Mouse (Mus musculus): Measurements from ENCODE around the gene Cnppd1. TPM values are rescaled to one million over a fixed set of nuclear protein-coding genes. Genes with fewer than 3 reads are reported as not detected.

Cnppd1 gene
- polyA plus RNA-seq (2011; ENCODE audit: insufficient read depth, insufficient read length, low replicate concordance, missing spikeins): 55.3 and 100 TPM in 2 replicates

- TF ChIP-seq POLR2A (IDR thresholded peaks at IDR 0.05; ENCODE audit: borderline replicate concordance, control insufficient read depth, low read depth, low read length) (peak; percentile 93), CTCF (IDR thresholded peaks at IDR 0.05; ENCODE audit: control insufficient read depth, insufficient read depth, low read length) (peak; percentile 67)
- under 1% methylated on average over 86 of the region's 91 CpGs for WGBS
- H3K27ac ChIP-seq (ENCODE audit: control insufficient read depth, insufficient read depth, low read depth, low read length, poor library complexity): peak within 1 kb of the TSS; percentile 92
- peaks cover 2% of the 10 kb centered on the region; the same call in 1 of the 2 replicates for H3K4me1 ChIP-seq (ENCODE audit: control insufficient read depth, insufficient read depth, low read length)
- peak within 1 kb of the TSS; percentile 78 for H3K4me3 ChIP-seq (replicated peaks; ENCODE audit: control insufficient read depth, low read depth, low read length)
Observed at GRCm38 (mm10) chr1:75142301-75143261, at the start of gene Cnppd1, which contains the start of gene Retreg2. Gene Cnppd1, minus strand, starts transcription at chr1:75142711. Gene Retreg2, plus strand, starts transcription at chr1:75142778.

GRCm38 (mm10) chr1:75191622-75192402 is 49.3 kb upstream of the Cnppd1 start, which contains the start of the genes Ankzf1 and Atg9a:
Gene Ankzf1, plus strand, starts transcription at chr1:75192151.
Gene Atg9a, minus strand, starts transcription at chr1:75192196.
- 1% methylated on average over 56 of the region's 56 CpGs for WGBS
- TF ChIP-seq POLR2A (IDR thresholded peaks at IDR 0.05; ENCODE audit: borderline replicate concordance, control insufficient read depth, low read depth, low read length): peak; percentile 67; the same call in 1 of the 2 replicates
- TF ChIP-seq CTCF (IDR thresholded peaks at IDR 0.05; ENCODE audit: control insufficient read depth, insufficient read depth, low read length): no peak
- Histone ChIP-seq H3K4me3 (replicated peaks; ENCODE audit: control insufficient read depth, low read depth, low read length) (peak within 1 kb of the TSS; percentile 85), H3K27ac (ENCODE audit: control insufficient read depth, insufficient read depth, low read depth, low read length, poor library complexity) (peak within 1 kb of the TSS; percentile 92), H3K4me1 (ENCODE audit: control insufficient read depth, insufficient read depth, low read length) (peaks cover 1% of the 10 kb centered on the region; the same call in 1 of the 2 replicates)

- Histone ChIP-seq H3K27ac (ENCODE audit: control insufficient read depth, insufficient read depth, low read depth, low read length, poor library complexity) (peak overlapping the region; percentile 84), H3K4me1 (ENCODE audit: control insufficient read depth, insufficient read depth, low read length) (peaks cover 1% of the 10 kb centered on the region; the same call in 1 of the 2 replicates), H3K4me3 (replicated peaks; ENCODE audit: control insufficient read depth, low read depth, low read length) (peak overlapping the region; percentile 85)
- TF ChIP-seq CTCF (IDR thresholded peaks at IDR 0.05; ENCODE audit: control insufficient read depth, insufficient read depth, low read length): no peak
- TF ChIP-seq POLR2A (IDR thresholded peaks at IDR 0.05; ENCODE audit: borderline replicate concordance, control insufficient read depth, low read depth, low read length): no peak
- WGBS: 48% methylated on average over 5 of the region's 5 CpGs
Observed at GRCm38 (mm10) chr1:75191258-75191621, 48.7 kb upstream of the Cnppd1 start.

- 44% methylated on average over 2 of the region's 2 CpGs for WGBS
- H3K27ac ChIP-seq (ENCODE audit: control insufficient read depth, insufficient read depth, low read depth, low read length, poor library complexity): no peak overlapping the region
- peak overlapping the region; percentile 7 for H3K4me3 ChIP-seq (replicated peaks; ENCODE audit: control insufficient read depth, low read depth, low read length)
- TF ChIP-seq CTCF (IDR thresholded peaks at IDR 0.05; ENCODE audit: control insufficient read depth, insufficient read depth, low read length): no peak
- TF ChIP-seq POLR2A (IDR thresholded peaks at IDR 0.05; ENCODE audit: borderline replicate concordance, control insufficient read depth, low read depth, low read length): no peak
- peaks cover 1% of the 10 kb centered on the region; the same call in 1 of the 2 replicates for H3K4me1 ChIP-seq (ENCODE audit: control insufficient read depth, insufficient read depth, low read length)
Observed at GRCm38 (mm10) chr1:75190577-75190976, 48.1 kb upstream of the Cnppd1 start.

GRCm38 (mm10) chr1:75187914-75188483 is 45.5 kb upstream of the Cnppd1 start:
- Histone ChIP-seq H3K4me1 (ENCODE audit: control insufficient read depth, insufficient read depth, low read length) (peaks cover 1% of the 10 kb centered on the region; the same call in 1 of the 2 replicates), H3K27ac (ENCODE audit: control insufficient read depth, insufficient read depth, low read depth, low read length, poor library complexity) (peak overlapping the region; percentile 39; the same call in 1 of the 2 replicates), H3K4me3 (replicated peaks; ENCODE audit: control insufficient read depth, low read depth, low read length) (no peak overlapping the region)
- TF ChIP-seq CTCF (IDR thresholded peaks at IDR 0.05; ENCODE audit: control insufficient read depth, insufficient read depth, low read length): no peak
- no peak for TF ChIP-seq POLR2A (IDR thresholded peaks at IDR 0.05; ENCODE audit: borderline replicate concordance, control insufficient read depth, low read depth, low read length)
- 8% methylated on average over 2 of the region's 2 CpGs for WGBS

- Histone ChIP-seq H3K27ac (ENCODE audit: control insufficient read depth, insufficient read depth, low read depth, low read length, poor library complexity) (no peak overlapping the region), H3K4me1 (ENCODE audit: control insufficient read depth, insufficient read depth, low read length) (peaks cover 1% of the 10 kb centered on the region; the same call in 1 of the 2 replicates), H3K4me3 (replicated peaks; ENCODE audit: control insufficient read depth, low read depth, low read length) (no peak overlapping the region)
- no peak for TF ChIP-seq CTCF (IDR thresholded peaks at IDR 0.05; ENCODE audit: control insufficient read depth, insufficient read depth, low read length)
- TF ChIP-seq POLR2A (IDR thresholded peaks at IDR 0.05; ENCODE audit: borderline replicate concordance, control insufficient read depth, low read depth, low read length): no peak
Observed at GRCm38 (mm10) chr1:75187126-75187525, 44.6 kb upstream of the Cnppd1 start.

GRCm38 (mm10) chr1:75185495-75185894 is 43.0 kb upstream of the Cnppd1 start:
- H3K4me3 ChIP-seq (replicated peaks; ENCODE audit: control insufficient read depth, low read depth, low read length): no peak overlapping the region
- H3K27ac ChIP-seq (ENCODE audit: control insufficient read depth, insufficient read depth, low read depth, low read length, poor library complexity): no peak overlapping the region
- peaks cover 1% of the 10 kb centered on the region; the same call in 1 of the 2 replicates for H3K4me1 ChIP-seq (ENCODE audit: control insufficient read depth, insufficient read depth, low read length)
- TF ChIP-seq POLR2A (IDR thresholded peaks at IDR 0.05; ENCODE audit: borderline replicate concordance, control insufficient read depth, low read depth, low read length) (no peak), CTCF (IDR thresholded peaks at IDR 0.05; ENCODE audit: control insufficient read depth, insufficient read depth, low read length) (no peak)
- 91% methylated on average over 11 of the region's 11 CpGs for WGBS
